Mouse (Mus musculus) right cerebral cortex, postnatal 36 days (tissue): ENCODE data around the gene Galnt6.
A peak's percentile ranks its signal among the peaks of the same experiment; 100 is the strongest.
"Not testable (repeated sequence)": the region's sequence is repeated elsewhere in the genome, so short reads cannot be mapped to it uniquely, and the experiment has no call there.

Source experiments
- DNase-seq, 2 experiments: peaks; one replicate each; pipeline ENCODE4 v3.0.0; 2022; ENCODE audit warnings: low spot score in 2 of 2, mixed read lengths in 1 of 2

Gene Galnt6

DNA sequence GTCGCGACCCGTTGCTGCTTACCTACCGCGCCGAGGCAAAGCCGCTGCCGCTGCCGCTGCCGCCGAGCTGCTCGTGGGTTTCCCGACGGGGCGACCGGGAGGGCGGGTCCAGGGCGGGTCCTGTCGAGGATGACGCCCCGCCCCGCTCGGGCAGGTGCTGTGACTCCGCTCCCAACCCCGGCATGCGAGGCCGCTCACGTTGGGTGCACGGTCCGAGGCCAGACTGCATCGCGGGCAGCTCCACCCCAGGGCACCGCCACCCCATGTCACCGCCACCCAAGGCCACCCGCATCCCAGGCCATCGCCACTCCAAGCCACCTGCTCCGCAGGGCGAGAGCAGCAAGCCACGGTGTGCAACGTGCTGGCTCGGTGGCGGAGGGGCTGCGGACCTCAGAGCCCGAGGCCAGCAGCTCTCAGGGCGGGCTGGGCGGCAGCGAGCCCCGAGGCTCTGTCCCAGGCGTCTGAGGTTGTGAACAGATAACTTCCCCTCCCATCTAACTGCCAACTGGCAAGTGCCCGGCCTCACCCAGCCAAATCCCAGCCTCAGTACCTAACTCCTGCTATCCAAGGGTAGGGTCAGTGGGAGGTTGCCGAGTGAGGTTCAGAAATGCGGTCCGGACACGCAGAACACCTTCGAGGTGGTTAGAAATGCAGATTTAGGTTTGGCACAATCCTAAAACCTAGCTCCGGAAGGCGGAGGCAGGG lies at the start of gene Galnt6:
TSS of gene Galnt6 (minus strand) at position 96 of the 705 bp plus-strand sequence.
- no peak for DNase-seq

DNA sequence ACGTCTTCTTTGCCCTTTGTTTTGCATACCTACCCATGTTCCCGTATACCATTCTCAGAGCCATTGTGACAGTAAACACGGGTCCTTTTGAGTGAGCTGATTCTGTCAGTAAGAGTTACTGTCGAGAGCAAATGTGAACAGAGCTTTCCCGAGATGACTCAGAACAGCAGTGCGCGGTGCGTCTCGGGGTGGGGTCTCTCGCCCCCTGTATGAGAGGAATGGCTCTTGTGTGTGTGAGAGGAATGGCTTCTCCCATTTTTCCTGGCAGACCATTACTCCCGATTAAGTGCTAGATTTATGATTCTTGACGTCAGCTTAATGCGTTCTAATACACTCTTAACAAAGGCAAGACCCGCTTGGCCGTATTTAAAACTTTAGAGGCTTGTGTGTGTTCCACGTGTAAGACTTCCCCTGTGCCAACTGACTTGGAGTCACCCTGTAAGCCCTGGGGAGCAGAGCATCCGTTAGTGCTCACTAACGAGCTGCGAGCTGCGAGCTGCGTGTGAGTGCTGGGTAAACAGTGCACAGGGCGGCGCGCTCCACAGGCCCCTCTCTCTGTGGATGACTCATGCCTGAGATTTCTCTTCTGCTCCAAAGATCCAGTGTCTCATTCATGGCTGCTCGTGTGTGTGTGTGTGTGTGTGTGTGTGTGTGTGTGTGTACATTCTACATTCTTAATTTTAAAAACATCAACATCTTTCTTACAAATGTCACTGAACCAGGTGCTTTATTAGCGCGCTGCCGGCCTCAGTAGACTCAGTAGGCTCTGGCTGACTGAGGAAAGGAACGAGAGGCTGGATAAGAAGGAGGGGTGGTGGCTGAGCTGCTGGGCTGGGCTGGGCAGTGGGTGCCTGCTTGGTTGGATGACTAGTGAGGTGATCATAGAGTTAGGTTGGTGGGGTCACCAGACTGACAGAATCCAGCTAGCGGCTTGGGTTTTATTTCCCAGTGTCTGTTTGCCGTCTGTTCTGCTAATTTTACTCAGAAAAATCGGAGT lies 48.1 kb upstream of the Galnt6 start:
- peak; percentile 49 to 51 for DNase-seq

DNA sequence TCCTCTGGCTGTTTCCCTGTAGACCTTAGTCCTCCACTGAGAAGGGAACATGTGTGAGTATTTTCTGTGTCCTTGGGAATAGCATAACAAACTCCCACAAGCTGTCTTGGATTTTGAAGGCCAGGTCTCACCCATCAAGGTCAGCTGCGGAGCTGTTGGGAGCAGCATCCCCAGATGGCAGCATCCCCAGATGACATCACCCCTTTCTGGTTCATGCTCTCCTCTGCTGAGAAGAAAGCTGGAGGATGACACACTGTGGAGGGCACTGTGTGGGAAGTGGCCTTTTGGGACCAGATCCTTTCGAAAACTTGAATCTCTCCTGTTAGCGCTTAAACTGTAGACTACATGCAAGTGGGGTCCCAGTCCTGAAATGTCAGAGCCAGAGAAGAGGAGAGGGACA lies 47.2 kb upstream of the Galnt6 start:
- no peak for DNase-seq

DNA sequence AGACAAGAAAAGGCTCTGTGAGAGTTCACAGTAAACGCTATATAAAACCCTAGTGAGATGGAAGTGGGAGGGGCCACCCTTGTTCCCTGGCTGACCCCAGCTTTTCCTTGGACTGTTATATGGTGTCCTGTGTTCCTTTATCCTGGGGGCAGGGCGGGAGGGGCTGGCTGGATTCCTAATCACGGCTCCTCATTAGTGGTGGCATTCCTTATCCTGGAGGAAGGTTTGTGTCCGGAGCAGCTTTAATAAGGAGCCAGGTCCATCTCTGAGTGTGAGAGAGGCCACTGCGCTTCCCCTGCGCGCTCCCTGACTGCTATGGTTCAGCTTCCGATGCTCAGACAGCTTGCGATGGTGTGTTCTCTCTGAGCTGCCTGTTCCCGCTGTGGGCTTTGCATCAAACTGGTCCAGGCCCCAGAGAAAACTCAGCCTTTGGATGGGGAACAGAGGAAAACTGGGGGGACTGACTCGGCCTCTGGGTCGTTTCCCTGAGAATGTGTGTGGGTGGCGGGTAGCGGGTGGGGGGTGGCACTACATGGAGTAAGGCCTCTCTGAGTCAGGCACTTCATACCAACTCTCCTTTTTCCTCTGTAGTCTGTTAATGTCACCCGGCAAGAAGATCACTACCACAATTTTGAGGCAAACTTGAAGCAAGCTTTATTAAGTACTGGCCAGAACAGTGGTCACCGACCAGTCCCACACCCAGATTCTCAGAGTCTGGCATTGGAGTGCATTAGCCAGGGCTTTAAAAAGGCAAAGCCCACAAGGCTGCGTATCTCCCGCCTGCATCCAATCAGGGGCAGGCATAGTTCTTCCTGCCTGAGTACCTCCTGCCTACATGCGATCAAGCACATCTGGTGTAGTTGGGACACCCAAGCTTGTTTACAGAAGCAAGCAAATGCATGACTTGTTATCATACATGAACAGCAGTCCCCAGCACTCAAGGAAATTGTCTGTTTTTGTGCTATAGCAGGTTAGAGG lies 46.3 kb upstream of the Galnt6 start:
- DNase-seq: no peak

DNA sequence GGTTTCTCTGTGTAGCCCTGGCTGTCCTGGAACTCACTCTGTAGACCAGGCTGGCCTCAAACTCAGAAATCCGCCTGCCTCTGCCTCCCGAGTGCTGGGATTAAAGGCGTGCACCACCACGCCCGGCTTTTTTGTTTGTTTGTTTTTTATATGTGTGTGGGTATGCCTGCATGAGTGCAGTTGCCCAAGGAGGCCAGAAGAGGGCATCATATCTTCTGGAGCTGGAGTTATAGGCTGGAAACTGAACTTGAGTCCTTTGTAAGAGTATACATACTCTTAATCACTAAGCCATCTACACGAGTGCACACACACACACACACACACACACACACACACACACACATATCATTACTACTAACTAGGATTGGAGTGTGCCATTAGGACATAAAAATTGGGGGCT lies 44.7 kb upstream of the Galnt6 start:
- not testable (repeated sequence) for DNase-seq

DNA sequence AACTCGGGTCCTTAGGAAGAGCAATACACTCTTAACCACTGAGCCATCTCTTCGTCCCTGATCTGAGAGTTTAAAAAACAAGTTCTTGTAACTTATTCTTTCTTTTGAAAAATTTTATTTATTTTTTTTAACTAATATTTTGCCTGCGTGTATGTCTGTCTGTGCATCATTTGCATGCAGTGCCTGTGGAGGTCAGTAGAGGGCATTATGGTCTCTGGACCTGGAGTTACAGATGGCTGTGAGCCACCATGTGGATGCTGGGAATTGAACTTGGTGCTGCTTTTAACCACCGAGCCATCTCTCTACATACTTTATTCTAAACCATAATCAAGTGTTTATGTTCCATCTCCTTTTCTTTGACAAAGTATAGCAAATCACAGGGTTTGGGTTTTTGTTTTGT lies 43.5 kb upstream of the Galnt6 start:
- DNase-seq: no peak

DNA sequence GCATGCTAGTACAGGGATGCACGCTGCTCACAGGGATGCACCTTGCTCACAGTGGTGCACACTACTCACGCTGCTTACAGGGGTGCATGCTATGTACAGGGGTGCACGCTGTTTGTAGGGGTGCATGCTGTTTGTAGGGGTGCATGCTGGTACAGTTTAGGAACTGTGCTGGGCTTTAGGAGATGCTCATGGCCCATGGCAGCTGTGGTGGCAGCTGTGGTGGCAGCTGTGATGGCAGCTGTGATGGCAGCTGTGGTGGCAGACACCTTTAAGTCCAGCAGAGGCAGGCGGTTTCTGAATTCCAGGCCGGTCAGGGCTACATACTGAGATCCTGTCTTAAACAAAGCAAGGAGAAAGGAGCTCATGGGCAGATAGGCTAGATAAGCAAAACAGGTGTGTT lies 41.2 kb upstream of the Galnt6 start:
- no peak for DNase-seq

DNA sequence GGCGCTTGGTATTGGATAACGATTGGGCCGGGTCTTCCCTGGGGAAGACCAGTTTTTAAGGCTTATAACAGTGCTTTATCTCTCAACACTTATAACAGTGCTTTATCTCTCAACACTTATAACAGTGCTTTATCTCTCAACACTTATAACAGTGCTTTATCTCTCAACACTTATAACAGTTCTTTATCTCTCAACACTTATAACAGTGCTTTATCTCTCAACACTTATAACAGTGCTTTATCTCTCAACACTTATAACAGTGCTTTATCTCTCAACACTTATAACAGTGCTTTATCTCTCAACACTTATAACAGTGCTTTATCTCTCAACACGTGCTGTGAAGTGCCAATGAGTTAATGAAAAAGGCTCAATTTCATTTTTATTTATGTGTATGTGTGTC lies 39.8 kb upstream of the Galnt6 start:
- DNase-seq: not testable (repeated sequence)

DNA sequence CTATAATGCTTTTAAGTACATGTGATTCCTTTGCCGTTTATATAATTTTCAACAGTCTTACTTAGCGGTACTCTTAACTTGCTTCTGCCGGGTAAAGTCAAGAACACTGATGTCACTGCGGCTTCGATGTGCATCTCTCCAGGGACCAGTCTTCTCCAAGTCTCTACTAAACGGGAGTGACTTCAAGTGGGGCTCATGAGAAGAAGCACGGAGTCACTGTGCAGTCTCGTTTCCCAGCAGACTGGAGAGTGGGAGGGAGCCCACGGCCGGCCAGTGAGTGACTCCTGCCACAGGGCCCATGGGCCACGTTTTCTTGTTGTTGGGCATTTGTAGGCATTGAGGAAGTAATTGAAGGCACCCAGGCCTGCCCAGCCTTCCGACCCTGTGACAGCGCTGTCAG lies 38.7 kb upstream of the Galnt6 start:
- no peak for DNase-seq

DNA sequence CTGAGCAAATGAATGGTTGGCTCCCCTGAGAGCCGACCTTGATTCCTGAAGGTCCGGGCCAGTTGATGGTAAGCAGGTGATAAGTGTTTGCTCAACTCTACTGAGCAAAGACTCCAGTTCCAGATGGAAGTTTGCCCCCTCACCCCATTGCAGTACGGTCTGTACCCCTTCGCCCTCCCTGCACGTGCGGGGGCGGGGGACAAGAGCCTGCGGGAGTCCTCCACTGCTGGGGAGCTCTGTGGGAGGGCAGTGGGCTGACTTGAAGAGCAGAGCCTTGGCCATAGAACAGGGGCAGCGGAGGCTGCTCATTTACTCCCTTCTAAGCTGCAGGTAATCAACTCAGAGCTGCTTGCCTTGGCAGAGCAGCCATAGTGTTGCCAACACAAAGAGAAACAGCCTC lies 37.6 kb upstream of the Galnt6 start:
- no peak for DNase-seq

DNA sequence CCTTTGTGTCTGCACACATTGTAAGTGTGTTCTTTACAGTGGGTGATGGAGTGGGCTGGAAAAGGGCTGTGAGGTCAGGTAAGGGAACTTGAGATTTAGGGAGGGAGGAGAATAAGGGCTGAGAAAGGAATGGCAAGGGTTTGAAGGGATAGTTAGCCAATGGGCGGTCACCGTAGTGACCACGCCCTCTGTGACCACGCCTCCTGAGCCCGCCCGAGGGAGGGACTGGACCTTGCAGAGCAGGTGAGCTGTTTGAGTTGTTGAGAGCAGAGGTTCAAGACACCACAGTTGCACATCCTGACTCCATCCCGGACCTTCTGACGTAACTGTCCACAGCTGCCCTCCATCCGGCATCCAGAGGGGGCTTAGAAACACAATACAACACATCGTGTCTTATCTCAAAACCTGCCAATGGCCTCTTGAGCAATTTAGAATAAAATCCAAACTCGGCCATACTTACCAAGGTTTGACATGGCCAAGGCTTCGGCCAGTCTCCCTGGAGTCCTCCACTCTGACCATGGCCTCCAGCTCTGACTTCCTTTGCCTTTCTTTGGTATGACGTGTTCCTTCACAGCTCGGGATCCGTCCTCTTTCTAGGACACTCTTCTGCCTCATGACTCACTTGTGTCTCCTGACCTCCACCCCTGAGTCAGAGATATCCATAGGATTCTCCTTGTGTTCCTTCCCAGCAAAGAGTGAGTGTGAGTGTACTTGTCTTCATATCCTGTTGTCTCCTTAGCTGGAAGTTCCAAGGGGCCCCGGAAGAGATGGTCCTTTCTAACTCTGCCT lies 35.2 kb upstream of the Galnt6 start:
- DNase-seq: no peak

DNA sequence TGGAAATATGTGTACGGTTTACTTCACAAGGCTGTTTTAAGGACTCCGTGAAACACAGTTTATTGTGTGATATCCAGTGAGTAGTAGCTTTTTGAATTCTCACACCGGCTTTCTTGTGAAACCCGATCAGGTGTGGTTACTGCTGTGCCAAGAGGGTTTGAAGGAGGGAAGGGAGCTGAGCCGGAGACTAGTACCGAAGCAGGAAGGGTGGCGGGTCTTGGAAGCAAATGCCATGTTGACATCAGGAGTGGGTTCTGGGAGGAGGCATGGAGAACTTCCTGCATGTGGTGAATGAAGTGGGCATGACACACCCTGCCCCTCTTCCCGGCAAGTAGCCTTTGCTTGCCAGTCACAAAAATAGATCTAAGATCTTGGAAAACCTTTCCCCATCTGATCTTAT lies 33.5 kb upstream of the Galnt6 start:
- no peak for DNase-seq

DNA sequence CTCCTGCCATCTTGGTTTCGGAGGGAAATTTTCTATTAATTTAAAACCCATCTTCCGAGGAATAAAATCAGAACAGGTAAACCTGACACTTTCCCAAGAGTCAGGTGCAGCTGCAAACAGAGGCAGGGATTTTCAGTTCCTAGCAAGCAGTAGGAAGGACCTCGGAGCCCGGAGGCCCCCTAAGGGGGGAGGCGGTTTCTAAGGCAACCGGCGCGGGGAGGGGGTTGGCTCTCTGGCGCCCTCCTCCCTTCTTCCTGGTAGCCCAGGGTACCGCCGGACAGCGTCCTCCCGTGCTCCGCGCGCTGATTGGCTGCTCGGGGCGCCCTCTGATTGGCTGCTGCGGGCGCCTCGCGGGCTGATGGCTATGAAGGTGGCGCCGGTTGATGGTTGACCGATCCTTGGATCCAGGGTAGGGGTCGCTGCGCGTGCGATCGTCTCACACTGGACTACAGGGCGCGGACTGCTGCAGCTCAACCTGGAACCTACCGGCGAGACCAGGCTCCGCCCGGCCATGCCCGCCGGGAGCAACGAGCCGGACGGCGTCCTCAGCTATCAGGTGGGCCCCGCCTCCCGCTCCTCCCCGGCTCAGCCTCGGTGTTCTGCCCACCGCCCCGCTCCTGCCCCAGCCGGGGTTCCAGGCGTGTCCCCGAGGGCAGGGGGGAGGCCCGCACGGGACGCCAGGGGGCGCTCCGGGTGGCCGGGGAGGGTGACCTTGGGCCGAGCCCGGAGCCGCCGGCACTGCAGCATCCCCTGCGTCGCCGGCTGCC lies 32.4 kb upstream of the Galnt6 start, which contains the start of gene Slc4a8:
TSS of gene Slc4a8 (plus strand) at position 329 of the 767 bp plus-strand sequence.
- peak; percentile 93 to 94 for DNase-seq

DNA sequence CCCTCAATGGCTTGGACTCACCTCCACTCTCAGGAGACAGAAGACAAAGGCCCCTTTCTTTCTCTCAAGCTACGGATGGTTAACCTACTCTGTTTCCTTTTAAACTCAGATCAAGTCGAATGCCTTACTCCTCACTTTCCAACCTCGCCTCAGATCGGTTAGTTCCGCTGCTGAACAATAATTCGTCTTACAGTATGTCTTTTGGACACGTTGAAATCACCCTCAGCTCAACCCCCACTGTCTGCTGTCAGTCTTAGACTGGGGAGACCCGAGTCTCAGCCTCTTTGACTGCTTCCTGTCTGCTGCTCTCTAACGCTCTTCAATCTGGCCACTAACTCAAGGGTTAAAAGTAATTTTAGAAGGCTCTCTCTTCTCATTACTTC lies 31.9 kb upstream of the Galnt6 start:
- no peak for DNase-seq

DNA sequence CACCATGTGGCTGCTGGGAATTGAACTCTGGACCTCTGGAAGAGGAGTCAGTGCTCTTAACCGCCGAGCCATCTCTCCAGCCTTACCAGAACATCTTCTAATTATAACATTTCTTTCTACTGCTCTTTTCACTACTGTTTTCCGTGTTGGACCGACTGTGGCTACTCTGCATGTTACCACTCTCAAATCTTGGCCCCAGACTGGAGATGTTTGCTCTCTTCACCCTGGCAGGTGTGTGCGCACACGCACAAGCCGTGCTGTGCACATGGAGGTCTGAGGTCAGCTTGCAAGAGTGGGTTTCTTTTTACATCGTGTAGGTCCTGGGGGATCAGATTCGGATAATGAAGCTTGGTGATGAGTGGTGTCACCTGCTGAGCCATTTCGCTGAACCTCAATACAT lies 30.1 kb upstream of the Galnt6 start:
- no peak for DNase-seq

DNA sequence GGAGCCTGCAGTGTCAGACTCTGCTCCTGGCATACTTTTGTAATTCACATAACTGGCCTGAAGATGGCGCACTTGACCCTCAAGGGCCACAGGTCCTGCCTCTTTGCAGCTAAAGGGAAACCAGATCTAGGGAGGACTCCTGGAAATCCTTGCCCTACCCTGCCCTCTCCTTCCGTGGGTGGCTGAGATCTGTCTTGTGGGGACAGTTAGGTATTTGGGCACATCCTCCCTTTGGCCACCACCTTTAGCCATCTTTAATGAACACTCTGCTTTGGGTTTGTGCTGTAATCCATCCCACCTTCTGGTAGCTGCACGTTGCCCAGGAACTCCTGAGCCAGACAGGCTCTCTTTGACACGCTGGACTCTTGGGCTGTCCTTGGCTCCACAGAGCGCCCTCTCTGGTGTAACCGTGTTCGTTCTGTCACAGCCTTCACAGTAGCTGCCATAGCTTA lies 28.4 kb upstream of the Galnt6 start:
- no peak for DNase-seq

DNA sequence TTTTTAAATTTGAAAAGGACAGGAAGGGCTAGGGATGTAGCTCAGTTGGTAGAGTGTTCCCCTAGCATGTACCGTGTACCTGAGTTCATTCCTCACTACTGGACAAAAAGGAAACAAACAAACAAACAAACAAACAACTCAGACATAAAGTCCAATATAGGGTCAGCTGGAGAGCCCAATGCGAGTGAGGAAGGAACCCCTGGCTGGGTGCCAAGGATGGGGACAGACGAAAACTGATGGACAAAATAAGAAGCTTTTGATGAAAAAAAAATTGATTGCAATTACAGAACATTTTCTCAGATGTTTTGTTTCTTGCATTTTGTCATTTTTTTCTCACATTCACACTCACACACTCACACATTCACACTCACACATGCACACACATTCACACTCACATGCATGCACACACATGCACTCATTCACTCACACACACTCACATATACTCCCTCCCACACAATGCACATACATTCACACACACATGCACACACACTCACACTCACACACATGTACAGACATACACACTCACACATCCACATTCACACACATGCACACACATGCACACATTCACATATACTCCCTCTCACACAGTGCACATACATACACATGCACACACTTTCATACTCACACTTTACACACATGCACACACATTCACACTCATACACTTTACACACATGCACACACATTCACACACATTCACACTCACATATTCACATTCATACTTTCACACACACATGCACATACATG lies 26.9 kb upstream of the Galnt6 start:
- no peak for DNase-seq

DNA sequence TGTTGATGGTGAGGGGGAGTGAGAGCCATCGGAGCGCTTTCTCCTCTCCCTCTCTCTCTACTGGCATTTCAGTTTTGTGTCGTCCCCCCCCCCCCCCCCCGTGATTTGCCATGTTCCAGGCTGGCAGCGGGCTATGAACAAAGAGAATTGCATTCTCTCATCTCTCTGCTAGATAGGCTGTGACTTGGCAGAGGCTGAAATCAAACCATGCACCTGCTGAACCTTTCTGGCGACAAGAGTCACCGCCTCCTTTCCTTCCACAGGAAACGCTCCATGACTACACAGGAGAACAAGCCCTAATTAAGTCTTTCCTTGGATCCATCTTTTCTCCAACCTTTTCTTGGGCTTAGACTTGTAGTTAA lies 26.3 kb upstream of the Galnt6 start:
- DNase-seq: no peak

DNA sequence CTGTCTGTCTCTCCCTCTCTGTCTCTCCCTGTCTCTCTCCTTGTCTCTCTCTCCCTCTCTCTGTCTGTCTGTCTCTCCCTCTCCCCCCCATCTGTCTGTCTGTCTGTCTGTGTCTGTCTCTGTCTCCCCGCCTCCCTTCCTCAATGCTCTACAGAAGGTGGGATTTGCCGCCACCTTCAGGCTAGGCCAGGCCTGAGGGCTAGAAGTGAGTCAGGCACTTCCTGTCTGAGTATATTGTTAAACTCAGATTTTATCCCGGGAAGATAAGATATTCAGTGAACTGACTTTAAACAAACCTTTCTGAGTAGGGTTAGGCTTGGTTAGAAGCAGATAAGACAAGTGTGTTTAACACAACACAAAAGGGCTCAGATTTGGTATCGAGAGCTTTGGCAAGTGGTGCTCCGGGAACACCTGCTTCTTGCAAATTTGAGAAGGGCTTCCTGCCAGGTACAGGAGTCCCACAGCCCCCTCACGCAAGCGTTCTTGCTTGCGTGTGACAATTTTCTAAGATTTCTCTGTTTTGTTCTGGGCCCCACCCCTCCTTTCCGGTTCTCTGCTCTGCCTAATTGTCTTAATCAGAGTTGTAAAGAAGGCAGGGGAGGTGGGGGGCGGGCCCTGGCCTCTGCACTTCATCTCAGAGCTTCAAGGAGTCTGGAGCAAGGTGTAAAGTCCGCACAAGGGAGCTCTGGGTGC lies 25.8 kb upstream of the Galnt6 start:
- no peak for DNase-seq
